Mouse (Mus musculus) monocyte, adult 5-6 weeks (primary cell): Measurements from ENCODE around the gene Cyth3. TPM values are rescaled to one million over a fixed set of nuclear protein-coding genes. Genes with fewer than 3 reads are reported as not detected.

Experiments
- ATAC-seq: fragments of 153-309, 156-312 bp; replicated peaks from 2 replicates; pipeline ENCODE4 v1.8.0; 2017; ENCODE audit warnings: mild to moderate bottlenecking; ENCODE audit not compliant: low TSS enrichment, insufficient number of reproducible peaks, severe bottlenecking, poor library complexity, low FRiP score
- total RNA-seq: library from RNA; stranded (forward); fragments of 200-1000, 200-491, 200-594 nt; gene quantifications from 3 replicates; pipeline ENCODE4 v1.2.3, GENCODE M21; 2017

Cyth3 gene
- total RNA-seq, 1 experiment from 2014 or later, result 129 TPM

- no peak for ATAC-seq
These were observed 62.7 kb downstream of the Cyth3 start for GRCm38 (mm10) chr5:143684911-143685390.

- no peak for ATAC-seq
These were observed 64.2 kb downstream of the Cyth3 start for GRCm38 (mm10) chr5:143686456-143686855.

GRCm38 (mm10) chr5:143687589-143687988, 65.3 kb downstream of the Cyth3 start:
- no peak for ATAC-seq

- ATAC-seq, result no peak
These were observed 68.1 kb downstream of the Cyth3 start for GRCm38 (mm10) chr5:143690392-143690791.

- ATAC-seq, result no peak
These were observed 68.7 kb downstream of the Cyth3 start for GRCm38 (mm10) chr5:143690926-143691325.

GRCm38 (mm10) chr5:143696323-143696722, 74.1 kb downstream of the Cyth3 start:
- ATAC-seq, result no peak

- ATAC-seq, result no peak
These were observed 76.2 kb downstream of the Cyth3 start for GRCm38 (mm10) chr5:143698454-143698853.

GRCm38 (mm10) chr5:143700247-143700646, 78.0 kb downstream of the Cyth3 start:
- ATAC-seq, result no peak

- ATAC-seq, result no peak
These were observed 78.8 kb downstream of the Cyth3 start for GRCm38 (mm10) chr5:143701074-143701473.

- no peak for ATAC-seq
These were observed 82.8 kb downstream of the Cyth3 start for GRCm38 (mm10) chr5:143704875-143705658.

- ATAC-seq, result no peak
These were observed 83.4 kb downstream of the Cyth3 start for GRCm38 (mm10) chr5:143705659-143705982.

GRCm38 (mm10) chr5:143706030-143706821, 84.0 kb downstream of the Cyth3 start:
- no peak for ATAC-seq

- ATAC-seq, result no peak; the same call in 1 of the 2 replicates
These were observed 84.6 kb downstream of the Cyth3 start for GRCm38 (mm10) chr5:143706822-143707200.

- ATAC-seq, result peak; percentile 47; the same call in 1 of the 2 replicates
These were observed 89.1 kb downstream of the Cyth3 start for GRCm38 (mm10) chr5:143711326-143711725.

- ATAC-seq, result no peak
These were observed 90.0 kb downstream of the Cyth3 start for GRCm38 (mm10) chr5:143712011-143712800.

- no peak for ATAC-seq
These were observed 99.7 kb downstream of the Cyth3 start for GRCm38 (mm10) chr5:143721962-143722361.

GRCm38 (mm10) chr5:143730915-143731314, 108.7 kb downstream of the Cyth3 start:
- no peak for ATAC-seq

GRCm38 (mm10) chr5:143731483-143732112, 109.4 kb downstream of the Cyth3 start:
- no peak for ATAC-seq
